Mouse (Mus musculus) forebrain, embryonic 11.5 days (tissue): ENCODE results near the gene Mroh2a. TPM values are rescaled to one million over a fixed set of nuclear protein-coding genes. Genes with fewer than 3 reads are reported as not detected.

Experiments
- ATAC-seq: fragments of 200-750 bp; cut with Nextera tagmentation; replicated peaks from 2 replicates; pipeline ENCODE4 v1.8.0; 2017; ENCODE audit warnings: moderate TSS enrichment; ENCODE audit not compliant: low FRiP score
- DNase-seq: peaks from one replicate; pipeline ENCODE4 v3.0.0-alpha.2; 2017; ENCODE audit warnings: low spot score
- H3K27ac ChIP-seq: fragments of 300-500 bp; sonication (generic); 2 replicates; pipeline ENCODE4 v1.5.1; 2014; ENCODE audit warnings: low read depth, low read length
- H3K27me3 ChIP-seq: fragments of 300-500 bp; sonication (generic); 2 replicates; pipeline ENCODE4 v1.6.1; 2014; ENCODE audit warnings: mild to moderate bottlenecking, low read length, mixed read lengths; ENCODE audit not compliant: control insufficient read depth, insufficient read depth
- H3K36me3 ChIP-seq: fragments of 300-500 bp; sonication (generic); 2 replicates; pipeline ENCODE4 v1.6.1; 2014; ENCODE audit warnings: mild to moderate bottlenecking, low read length, moderate library complexity, mixed read lengths; ENCODE audit not compliant: control insufficient read depth, insufficient read depth
- H3K4me1 ChIP-seq: fragments of 300-500 bp; sonication (generic); replicated peaks from 2 replicates; pipeline ENCODE4 v1.6.1; 2014; ENCODE audit warnings: low read length, mixed read lengths; ENCODE audit not compliant: control insufficient read depth, insufficient read depth
- H3K4me2 ChIP-seq: fragments of 300-500 bp; sonication (generic); 2 replicates; pipeline ENCODE4 v1.6.1; 2014; ENCODE audit warnings: low read depth, mild to moderate bottlenecking, low read length, moderate library complexity, mixed read lengths; ENCODE audit not compliant: severe bottlenecking
- H3K4me3 ChIP-seq: fragments of 300-500 bp; sonication (generic); 2 replicates; pipeline ENCODE4 v1.5.1; 2014; ENCODE audit warnings: low read depth, low read length
- H3K9ac ChIP-seq: fragments of 300-500 bp; sonication (generic); 2 replicates; pipeline ENCODE4 v1.6.1; 2014; ENCODE audit warnings: low read length
- H3K9me3 ChIP-seq: fragments of 300-500 bp; sonication (generic); 2 replicates; pipeline ENCODE4 v1.6.1; 2016; ENCODE audit warnings: low read length, mixed read lengths; ENCODE audit not compliant: control insufficient read depth
- WGBS: fragments of 180-500 bp; shearing (Covaris S2); extraction: QIAGEN DNeasy Blood & Tissue Kit; methylation state at CpG from one replicate; pipeline ENCODE4 v1.1.7; 2014; 5-methylcytosine and 5-hydroxymethylcytosine counted together
- polyA plus RNA-seq: library from polyadenylated mRNA; unstranded; fragments of >200 nt; fragmentation: Nextera tagmentation; extraction: Ambion mirVana; gene quantifications from 2 replicates; pipeline ENCODE4 v1.2.1, GENCODE M21; 2014

Mroh2a gene
- polyA plus RNA-seq, 1 experiment from 2014 or later: 2.5 TPM

DNA sequence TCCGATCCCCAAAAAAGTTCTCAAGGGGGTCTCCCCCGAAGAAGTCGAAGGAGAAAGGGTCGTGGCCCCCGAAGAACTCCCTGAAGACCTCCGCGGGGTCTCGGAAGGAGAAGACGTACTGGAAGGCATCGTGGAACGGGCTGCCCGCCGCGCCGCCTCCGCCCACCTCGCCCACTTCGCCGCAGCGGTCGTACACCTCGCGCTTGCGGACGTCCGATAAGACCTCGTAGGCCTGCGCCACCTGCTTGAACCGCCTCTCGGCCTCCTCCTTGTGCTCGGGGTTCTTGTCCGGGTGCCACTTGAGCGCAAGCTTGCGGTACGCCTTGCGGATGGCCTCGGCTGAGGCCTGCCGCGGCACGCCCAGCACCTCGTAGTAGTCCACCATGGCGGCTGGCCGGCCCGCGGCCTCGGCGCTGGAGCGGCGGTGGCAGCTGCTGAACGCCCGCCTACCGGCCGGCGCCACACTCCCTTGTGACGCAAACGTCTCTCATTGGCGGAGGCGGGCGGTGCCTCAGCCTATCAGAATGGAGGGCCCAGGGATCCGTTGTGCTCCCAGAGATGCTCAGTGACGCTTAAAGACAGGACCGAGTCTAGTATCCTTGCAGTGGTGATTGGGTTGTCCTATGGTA, 21.4 kb upstream of the Mroh2a start, which contains the start of gene Dnajb3:
Gene Dnajb3, minus strand, starts transcription at position 489 of the 629 bp plus-strand sequence.
- peak within 1 kb of the TSS; percentile 75 for H3K9ac ChIP-seq
- H3K27ac ChIP-seq: no peak within 1 kb of the TSS
- WGBS: 6% methylated on average over 58 of the region's 62 CpGs

DNA sequence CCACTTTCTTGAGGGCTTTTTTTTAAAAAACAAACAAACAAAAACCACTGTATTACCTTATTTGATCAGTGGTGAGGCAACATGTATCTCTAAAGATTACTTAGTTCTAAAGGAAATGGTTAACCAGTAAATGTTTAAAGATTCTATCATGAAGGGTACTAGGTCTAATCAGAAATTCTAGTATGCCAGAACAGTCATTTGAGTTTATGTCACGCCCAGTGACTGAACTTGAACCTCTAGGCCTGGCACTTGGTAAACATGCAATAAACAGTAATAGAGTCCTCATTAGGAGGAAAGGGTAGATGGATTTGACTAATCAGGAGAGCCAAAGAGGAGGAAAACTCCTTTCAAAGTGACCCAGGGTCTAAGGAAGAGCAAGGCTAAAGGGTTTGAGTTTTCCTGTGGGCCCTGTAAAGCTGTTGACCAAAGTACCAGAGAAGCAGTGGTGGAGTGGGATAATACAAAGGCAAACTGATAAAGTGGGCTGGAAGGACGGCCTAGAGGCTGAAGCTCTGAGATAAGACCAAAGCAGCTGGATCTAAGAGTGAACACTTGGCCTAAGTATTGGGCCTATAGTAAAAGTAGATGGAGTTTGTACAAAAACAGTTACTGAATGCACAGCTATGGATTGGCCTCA, 19.8 kb upstream of the Mroh2a start:
- WGBS: 75% methylated on average over 2 of the region's 2 CpGs
- 0 out of 2 replicates have a peak, but pooled peaks cover 3% of the 10 kb centered on the region for H3K4me1 ChIP-seq
- no peak overlapping the region for H3K9ac ChIP-seq

More for the DNA sequence above, 21.4 kb upstream of the Mroh2a start, which contains the start of gene Dnajb3:
- no peaks in the 10 kb centered on the region for H3K27me3 ChIP-seq
- peak within 1 kb of the TSS; percentile 72 for H3K4me2 ChIP-seq
- peaks cover 9% of the 10 kb centered on the region; the same call in 1 of the 2 replicates for H3K9me3 ChIP-seq
- 0 out of 2 replicates have a peak, but pooled peaks cover 3% of the 10 kb centered on the region for H3K4me1 ChIP-seq
- ATAC-seq: peak; percentile 100
- DNase-seq: peak; percentile 91
- H3K36me3 ChIP-seq: no peaks in the 10 kb centered on the region
- H3K4me3 ChIP-seq: peak within 1 kb of the TSS; percentile 42

DNA sequence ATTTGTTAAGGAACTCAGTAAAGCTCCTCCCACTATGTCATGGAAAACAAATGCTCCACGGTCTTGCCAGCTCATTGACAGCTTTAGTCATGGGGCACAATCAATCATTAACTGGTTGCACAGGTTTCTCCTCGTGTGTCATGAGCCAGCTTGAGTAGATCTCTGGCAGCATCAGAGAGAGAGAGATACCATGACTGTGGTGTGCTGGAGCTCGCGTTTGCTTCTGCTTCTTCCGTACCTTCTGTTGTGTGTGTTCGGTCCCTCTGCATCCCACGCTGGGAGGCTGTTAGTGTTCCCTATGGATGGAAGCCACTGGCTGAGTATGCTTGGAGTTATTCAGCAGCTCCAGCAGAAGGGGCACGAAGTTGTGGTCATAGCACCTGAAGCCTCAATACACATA, 15.0 kb upstream of the Mroh2a start, which contains the start of gene Ugt1a1:
Gene Ugt1a1, plus strand, starts transcription at position 148 of the 400 bp plus-strand sequence.
- Histone ChIP-seq H3K36me3 (no peaks in the 10 kb centered on the region), H3K4me2 (no peak within 1 kb of the TSS), H3K27me3 (no peaks in the 10 kb centered on the region), H3K4me1 (no peaks in the 10 kb centered on the region), H3K27ac (no peak within 1 kb of the TSS), H3K9me3 (peaks cover 51% of the 10 kb centered on the region), H3K4me3 (no peak within 1 kb of the TSS), H3K9ac (no peak within 1 kb of the TSS)
- DNase-seq (peak; percentile 59), ATAC-seq (0 out of 2 replicates have a peak, but pooled peaks have one; percentile 4)
- 68% methylated on average over 8 of the region's 8 CpGs for WGBS

More for the DNA sequence above, 19.8 kb upstream of the Mroh2a start:
- DNase-seq (no peak), ATAC-seq (no peak)
- H3K27ac ChIP-seq: no peak overlapping the region
- no peaks in the 10 kb centered on the region for H3K36me3 ChIP-seq
- no peak overlapping the region for H3K4me3 ChIP-seq
- no peaks in the 10 kb centered on the region for H3K27me3 ChIP-seq
- peaks cover 16% of the 10 kb centered on the region for H3K9me3 ChIP-seq
- H3K4me2 ChIP-seq: no peak overlapping the region

DNA sequence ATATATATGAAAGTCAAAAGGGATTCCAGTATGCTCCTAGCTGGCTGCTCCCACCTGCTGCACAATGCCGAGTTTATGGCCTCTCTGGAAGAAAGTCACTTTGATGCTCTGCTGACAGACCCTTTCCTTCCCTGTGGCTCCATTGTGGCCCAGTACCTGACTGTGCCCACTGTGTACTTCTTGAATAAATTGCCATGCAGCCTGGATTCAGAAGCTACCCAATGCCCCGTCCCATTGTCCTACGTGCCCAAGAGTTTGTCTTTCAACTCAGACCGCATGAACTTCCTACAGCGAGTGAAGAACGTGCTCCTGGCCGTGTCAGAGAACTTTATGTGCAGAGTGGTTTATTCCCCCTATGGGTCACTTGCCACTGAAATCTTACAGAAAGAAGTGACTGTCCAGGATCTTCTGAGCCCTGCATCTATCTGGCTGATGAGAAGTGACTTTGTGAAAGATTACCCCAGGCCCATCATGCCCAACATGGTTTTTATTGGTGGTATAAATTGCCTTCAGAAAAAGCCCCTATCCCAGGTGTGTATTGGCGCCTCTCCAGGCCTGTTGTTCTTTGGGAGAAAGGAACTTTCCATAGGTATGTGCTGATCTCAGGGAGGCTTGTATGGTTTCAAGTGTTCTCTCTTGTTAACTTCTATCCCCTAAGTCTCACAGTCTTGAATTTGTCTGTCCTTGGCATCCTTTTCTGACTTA, 14.3 kb upstream of the Mroh2a start:
- H3K36me3 ChIP-seq: no peaks in the 10 kb centered on the region
- H3K9ac ChIP-seq: no peak overlapping the region
- no peak overlapping the region for H3K27ac ChIP-seq
- WGBS: 61% methylated on average over 8 of the region's 8 CpGs
- no peaks in the 10 kb centered on the region for H3K27me3 ChIP-seq
- H3K4me1 ChIP-seq: no peaks in the 10 kb centered on the region
- DNase-seq (peak; percentile 55), ATAC-seq (peak; percentile 16)
- H3K4me3 ChIP-seq: no peak overlapping the region
- H3K9me3 ChIP-seq: peaks cover 58% of the 10 kb centered on the region
- H3K4me2 ChIP-seq: no peak overlapping the region

DNA sequence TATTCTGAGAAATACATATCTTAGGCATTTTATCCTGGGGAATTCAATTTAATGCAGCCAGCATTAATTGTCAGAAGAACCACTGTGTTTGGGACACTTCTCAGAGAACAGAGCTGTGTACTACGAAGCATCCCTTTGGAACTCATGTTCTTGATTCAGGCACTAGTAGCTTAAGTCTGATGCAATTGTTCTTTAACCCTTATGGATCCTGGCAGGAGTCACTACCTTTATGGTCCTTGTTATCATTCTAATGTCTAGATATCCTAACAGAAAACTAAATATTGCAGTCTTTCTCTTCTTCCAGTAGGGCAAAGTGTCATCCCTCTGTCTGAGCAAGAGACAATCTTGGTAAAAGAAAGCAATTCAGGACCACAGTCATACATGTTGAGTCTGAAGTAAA, 13.7 kb upstream of the Mroh2a start:
- H3K4me1 ChIP-seq: no peaks in the 10 kb centered on the region
- no peaks in the 10 kb centered on the region for H3K36me3 ChIP-seq
- DNase-seq (no peak), ATAC-seq (no peak)
- H3K4me3 ChIP-seq: no peak overlapping the region
- no peak overlapping the region for H3K9ac ChIP-seq
- 79% methylated on average over 1 of the region's 1 CpGs for WGBS
- H3K27ac ChIP-seq: no peak overlapping the region
- H3K27me3 ChIP-seq: no peaks in the 10 kb centered on the region
- H3K9me3 ChIP-seq: peaks cover 60% of the 10 kb centered on the region
- H3K4me2 ChIP-seq: no peak overlapping the region

DNA sequence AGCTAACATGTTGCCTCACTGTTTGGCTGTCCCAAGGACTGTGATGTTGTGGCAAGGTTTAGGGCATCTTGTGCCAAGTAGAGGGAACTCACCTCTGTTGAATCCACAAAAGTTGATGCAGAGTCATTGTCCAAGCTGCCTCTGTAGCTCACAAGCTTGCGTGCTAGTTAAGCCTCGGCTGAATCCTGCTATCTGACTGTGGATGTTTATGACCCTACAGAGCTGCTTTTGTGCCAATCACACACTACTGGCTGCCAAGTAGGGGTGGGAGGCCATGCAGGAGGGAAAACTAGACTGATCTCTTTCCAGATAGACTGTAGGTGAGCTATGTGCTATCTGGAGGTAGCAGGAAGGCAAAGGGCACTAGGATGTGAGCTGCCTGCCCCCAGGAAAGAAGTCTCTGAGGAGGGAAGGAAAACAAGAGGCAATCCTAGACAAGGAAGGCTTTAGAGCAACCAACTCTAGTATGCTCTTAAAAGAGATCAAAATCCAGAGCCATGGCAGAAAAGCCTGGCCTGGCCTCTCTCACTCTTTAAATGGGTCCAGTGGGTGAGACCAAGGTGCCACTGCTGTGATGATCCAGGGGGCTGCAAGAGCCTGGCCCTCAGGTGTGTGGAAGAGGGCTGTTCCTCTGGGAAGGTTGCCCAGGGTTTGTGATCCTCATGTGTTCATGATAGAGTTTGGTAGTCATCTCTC, 12.9 kb upstream of the Mroh2a start:
- Histone ChIP-seq H3K36me3 (no peaks in the 10 kb centered on the region), H3K27ac (no peak overlapping the region), H3K4me1 (no peaks in the 10 kb centered on the region), H3K4me3 (no peak overlapping the region), H3K9me3 (peaks cover 60% of the 10 kb centered on the region), H3K9ac (no peak overlapping the region), H3K27me3 (no peaks in the 10 kb centered on the region), H3K4me2 (no peak overlapping the region)
- peak; percentile 66 for DNase-seq
- WGBS: 86% methylated on average over 2 of the region's 2 CpGs
- ATAC-seq: no peak

DNA sequence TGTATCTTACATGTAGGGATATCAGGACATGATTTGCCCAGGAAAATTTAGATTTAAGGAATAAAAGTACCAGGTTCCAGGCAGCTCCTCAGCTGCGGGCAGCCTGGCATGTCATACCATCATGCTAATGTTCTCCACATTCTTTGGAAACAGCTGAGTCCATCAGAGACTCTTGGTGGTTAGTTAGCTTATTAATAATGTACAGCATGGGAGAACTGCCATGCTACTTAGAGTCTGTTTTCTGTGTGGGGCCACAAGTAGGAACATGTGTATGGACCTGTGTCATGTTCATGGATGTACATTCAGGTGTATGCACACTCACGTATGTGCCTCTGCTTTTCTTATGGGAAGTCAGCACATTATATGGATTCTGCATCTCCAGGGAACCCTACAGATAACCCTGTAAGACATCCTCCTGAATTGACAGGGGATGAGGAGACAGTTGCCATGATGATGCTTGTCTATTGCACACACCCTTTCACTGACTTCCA, 12.3 kb upstream of the Mroh2a start:
- DNase-seq (peak; percentile 51), ATAC-seq (no peak)
- H3K4me1 ChIP-seq: no peaks in the 10 kb centered on the region
- no peaks in the 10 kb centered on the region for H3K36me3 ChIP-seq
- no peak overlapping the region for H3K27ac ChIP-seq
- H3K9me3 ChIP-seq: peaks cover 60% of the 10 kb centered on the region
- H3K4me3 ChIP-seq: no peak overlapping the region
- H3K9ac ChIP-seq: no peak overlapping the region
- 80% methylated on average over 2 of the region's 2 CpGs for WGBS
- H3K4me2 ChIP-seq: no peak overlapping the region
- no peaks in the 10 kb centered on the region for H3K27me3 ChIP-seq
